9 mouse cellular contexts compared by ENCODE assay signal in genomic region chr2:165112149-165112548, GRCm38 (mm10). TPM values are rescaled to one million over a fixed set of nuclear protein-coding genes. Genes with fewer than 3 reads are reported as not detected.
DNase-seq lines count a peak whose midpoint lies in the region; ATAC-seq lines count a peak whose summit lies in the region.
"Had no signal": no experiment of that assay in that cellular context is flagged by ENCODE, and none has a peak within 500 bp of the region (broad histone marks: within the 10 kb centered on the region; RNA-seq: fewer than 3 reads in every experiment).

No protein-coding gene starts in this region.

- H3K27me3 ChIP-seq in forebrain, embryonic 14.5 days (replicated peaks; ENCODE audit: control insufficient read depth, insufficient read depth, low read length) = peaks cover 31% of the 10 kb centered on the region
- peaks cover 90% of the 10 kb centered on the region for H3K27me3 ChIP-seq in lung, embryonic 16.5 days (ENCODE audit: control insufficient read depth, insufficient read depth, low read depth, low read length)

- H3K9ac ChIP-seq in forebrain, embryonic 14.5 days (ENCODE audit: low read length) = no peak overlapping the region
- H3K9ac ChIP-seq in lung, embryonic 16.5 days (ENCODE audit: low read length) = no peak overlapping the region

- DNase-seq in CD8-positive naive resting alpha-beta T cell, adult 2 months (ENCODE audit: low read depth in 2 of 2, low spot score in 2 of 2) = peak; percentile 57 to 71
- DNase-seq in forebrain, embryonic 14.5 days (ENCODE audit: low spot score) = peak; percentile 88
- peak; percentile 93 for DNase-seq in heart, postnatal 4 days
- peak; percentile 16 to 69 for DNase-seq in layer of hippocampus, adult 18-20 months (ENCODE audit: low spot score in 2 of 2)
- peak; percentile 55 for DNase-seq in ovary, adult 18-20 months (ENCODE audit: low spot score)
- DNase-seq in thymus, adult 18-20 months = peak; percentile 41 to 46

- ATAC-seq in cerebellum, adult (ENCODE audit: insufficient number of reproducible peaks, low FRiP score, low TSS enrichment) = peak; percentile 56; the same call in 1 of the 2 replicates
- peak; percentile 66 for ATAC-seq in forebrain, embryonic 14.5 days
- peak; percentile 86 for ATAC-seq in lung, embryonic 16.5 days (ENCODE audit: low read depth)

- H3K27ac ChIP-seq in forebrain, embryonic 14.5 days (ENCODE audit: low read depth, low read length) = no peak overlapping the region
- no peak overlapping the region for H3K27ac ChIP-seq in lung, embryonic 16.5 days (ENCODE audit: low read length)

- no peak overlapping the region for H3K4me3 ChIP-seq in forebrain, embryonic 14.5 days (ENCODE audit: low read depth, low read length)
- H3K4me3 ChIP-seq in lung, embryonic 16.5 days (ENCODE audit: low read length) = no peak overlapping the region

- H3K9me3 ChIP-seq in forebrain, embryonic 14.5 days (replicated peaks; ENCODE audit: control insufficient read depth, low read length) = no peaks in the 10 kb centered on the region
- H3K9me3 ChIP-seq in lung, embryonic 16.5 days (ENCODE audit: control insufficient read depth, low read length) = no peaks in the 10 kb centered on the region

- 0 out of 2 replicates have a peak, but pooled peaks cover 4% of the 10 kb centered on the region for H3K4me1 ChIP-seq in forebrain, embryonic 14.5 days (ENCODE audit: control insufficient read depth, insufficient read depth, low read length)
- no peaks in the 10 kb centered on the region; the same call in 1 of the 2 replicates for H3K4me1 ChIP-seq in lung, embryonic 16.5 days (replicated peaks; ENCODE audit: control insufficient read depth, insufficient read depth, low read length)

- no peaks in the 10 kb centered on the region for H3K36me3 ChIP-seq in forebrain, embryonic 14.5 days (ENCODE audit: control insufficient read depth, insufficient read depth, low read length)
- no peaks in the 10 kb centered on the region for H3K36me3 ChIP-seq in lung, embryonic 16.5 days (ENCODE audit: control insufficient read depth, insufficient read depth, low read length)

- peak overlapping the region; percentile 34 for H3K4me2 ChIP-seq in forebrain, embryonic 14.5 days (ENCODE audit: low read length)
- peak overlapping the region; percentile 28 for H3K4me2 ChIP-seq in lung, embryonic 16.5 days (ENCODE audit: low read depth, low read length)

- WGBS in forebrain, embryonic 14.5 days = under 1% methylated on average over 46 of the region's 54 CpGs
- under 1% methylated on average over 52 of the region's 54 CpGs for WGBS in lung, embryonic 16.5 days

RNA-seq across cellular contexts. Expression of gene 1700025C18Rik, which starts 21.6 kb away (rescaled TPM):
- polyA plus RNA-seq in forebrain, embryonic 14.5 days (2014; fragmentation: Nextera tagmentation; extraction: Ambion mirVana) = not detected in 2 replicates
- not detected for total RNA-seq in heart, postnatal 4 days (2021)
- not detected for total RNA-seq in layer of hippocampus, adult 18-20 months (2021)
- not detected in 2 replicates for polyA plus RNA-seq in lung, embryonic 16.5 days (2015; fragmentation: Nextera tagmentation; extraction: Ambion mirVana)
- total RNA-seq: MEL had no signal

RNA-seq across cellular contexts. Expression of gene Cd40, which starts 56.7 kb away (rescaled TPM):
- polyA plus RNA-seq in forebrain, embryonic 14.5 days (2014; fragmentation: Nextera tagmentation; extraction: Ambion mirVana) = 7.4 and 8.2 TPM in 2 replicates
- total RNA-seq in heart, postnatal 4 days (2021) = 1 to 10 TPM; 4.9 to 5.3 TPM
- total RNA-seq in layer of hippocampus, adult 18-20 months (2021) = under 1 TPM; 0.10 to 0.28 TPM
- 41.7 and 41.9 TPM in 2 replicates for polyA plus RNA-seq in lung, embryonic 16.5 days (2015; fragmentation: Nextera tagmentation; extraction: Ambion mirVana)
- total RNA-seq: MEL had no signal

Comparison
In these comparisons a context has a peak if more than half of its experiments do, and no peak if none do; other contexts are left out.
1. DNase-seq: peak in every context shown above with its lines; median percentile 93 in heart, postnatal 4 days; 88 in forebrain, embryonic 14.5 days; 64 in CD8-positive naive resting alpha-beta T cell, adult 2 months; 55 in ovary, adult 18-20 months; 44 in thymus, adult 18-20 months; 42 in layer of hippocampus, adult 18-20 months.
2. RNA of gene Cd40, which starts 56.7 kb away (total RNA-seq): 4.9 to 5.3 TPM in heart, postnatal 4 days; 0.10 to 0.28 TPM in layer of hippocampus, adult 18-20 months; every median in the first group is over 4 times any median in the second.
3. Peak in every context shown above with its lines, with median percentiles within 50 percentile points of each other: ATAC-seq.